Mouse (Mus musculus) neural tube, embryonic 15.5 days (tissue): ENCODE results near the gene Smarce1. TPM values are rescaled to one million over a fixed set of nuclear protein-coding genes. Genes with fewer than 3 reads are reported as not detected.

Experiments used
- ATAC-seq: fragments of 200-750 bp; cut with Nextera tagmentation; 2 replicates; pipeline ENCODE4 v1.8.0; 2017; ENCODE audit warnings: mild to moderate bottlenecking, moderate TSS enrichment, moderate library complexity; ENCODE audit not compliant: low FRiP score
- H3K27ac ChIP-seq: fragments of 300-500 bp; sonication (generic); replicated peaks from 2 replicates; pipeline ENCODE4 v1.5.1; 2015; ENCODE audit warnings: mild to moderate bottlenecking, inconsistent platforms
- H3K27me3 ChIP-seq: fragments of 300-500 bp; sonication (generic); replicated peaks from 2 replicates; pipeline ENCODE4 v1.6.1; 2015; ENCODE audit warnings: inconsistent platforms
- H3K36me3 ChIP-seq: fragments of 300-500 bp; sonication (generic); 2 replicates; pipeline ENCODE4 v1.6.1; 2015; ENCODE audit warnings: inconsistent platforms
- H3K4me1 ChIP-seq: fragments of 300-500 bp; sonication (generic); 2 replicates; pipeline ENCODE4 v1.6.1; 2015; ENCODE audit warnings: inconsistent platforms
- H3K4me2 ChIP-seq: fragments of 300-500 bp; sonication (generic); 2 replicates; pipeline ENCODE4 v1.6.1; 2015; ENCODE audit warnings: inconsistent platforms, mild to moderate bottlenecking, moderate library complexity
- H3K4me3 ChIP-seq: fragments of 300-500 bp; sonication (generic); replicated peaks from 2 replicates; pipeline ENCODE4 v1.5.1; 2015; ENCODE audit warnings: mild to moderate bottlenecking, inconsistent platforms
- H3K9ac ChIP-seq: fragments of 300-500 bp; sonication (generic); replicated peaks from 2 replicates; pipeline ENCODE4 v1.6.1; 2015; ENCODE audit warnings: mild to moderate bottlenecking, inconsistent platforms
- H3K9me3 ChIP-seq: fragments of 300-500 bp; sonication (generic); replicated peaks from 2 replicates; pipeline ENCODE4 v1.6.1; 2016; ENCODE audit warnings: inconsistent platforms
- WGBS: fragments of 180-500 bp; shearing (Covaris S2); methylation state at CpG from one replicate; pipeline ENCODE4 v1.1.7; 2015; ENCODE audit warnings: mixed read lengths; 5-methylcytosine and 5-hydroxymethylcytosine counted together
- polyA plus RNA-seq: library from polyadenylated mRNA; unstranded; fragments of >200 nt; fragmentation: Nextera tagmentation; extraction: Ambion mirVana; gene quantifications from 2 replicates; pipeline ENCODE4 v1.2.1, GENCODE M21; 2015

Gene Smarce1
- polyA plus RNA-seq, 1 experiment from 2014 or later, result 221 TPM

DNA sequence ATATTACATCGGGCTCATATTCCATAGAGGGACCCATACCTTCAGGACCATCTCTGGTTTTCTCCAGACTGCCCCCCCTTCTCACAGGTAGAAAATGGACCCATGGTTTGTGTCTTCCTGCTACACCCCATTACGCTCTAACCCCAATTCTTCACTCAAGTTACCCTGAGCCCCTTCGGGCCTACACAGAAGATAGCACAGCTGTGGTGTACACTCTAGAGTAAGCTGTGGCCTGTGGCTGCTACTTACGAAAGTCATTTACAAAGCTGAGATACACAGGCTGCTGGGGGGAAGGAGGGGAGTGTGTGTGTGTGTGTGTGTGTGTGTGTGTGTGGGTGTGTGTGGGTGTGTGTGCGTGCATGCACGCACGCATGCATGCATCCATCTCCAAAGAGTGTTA is 64.6 kb downstream of the Smarce1 start:
- Histone ChIP-seq H3K36me3 (no peaks in the 10 kb centered on the region), H3K9ac (no peak overlapping the region), H3K27ac (no peak overlapping the region), H3K4me1 (no peaks in the 10 kb centered on the region), H3K27me3 (no peaks in the 10 kb centered on the region), H3K9me3 (no peaks in the 10 kb centered on the region), H3K4me3 (no peak overlapping the region), H3K4me2 (no peak overlapping the region)
- WGBS, result 93% methylated on average over 7 of the region's 7 CpGs
- no peak for ATAC-seq

DNA sequence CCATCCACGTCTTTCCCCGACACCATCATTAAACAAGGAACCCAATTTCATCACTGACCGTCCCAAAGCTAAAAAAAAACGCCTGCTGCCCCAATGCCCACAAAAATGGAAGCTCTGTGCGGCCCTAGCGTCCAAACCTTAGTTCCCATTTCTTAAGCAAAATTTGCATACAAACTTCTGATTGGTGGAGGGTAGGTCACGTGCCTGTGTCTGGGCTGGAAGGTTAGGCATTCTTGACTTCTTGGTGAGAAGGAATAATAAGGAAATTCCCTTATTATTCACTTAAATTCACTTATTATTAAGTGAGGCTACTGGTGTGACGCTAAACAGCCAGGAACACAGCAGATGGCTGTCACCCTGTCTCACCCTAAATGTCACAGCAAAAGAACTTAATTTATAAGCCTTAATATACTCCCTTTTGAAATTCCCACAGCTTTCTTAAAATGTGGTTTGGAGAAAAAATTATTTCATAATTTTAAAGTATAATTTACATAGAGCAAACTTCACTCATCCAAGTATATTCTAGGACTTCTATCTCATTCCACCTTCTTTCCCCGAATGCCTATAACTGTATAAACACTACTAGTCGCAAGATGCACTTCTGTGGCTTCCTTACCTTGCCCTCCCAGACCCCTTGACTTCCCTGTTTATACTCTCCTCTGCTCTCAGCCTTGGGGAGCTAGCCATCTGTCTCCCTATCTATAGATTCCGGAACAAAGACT is 65.6 kb downstream of the Smarce1 start:
- Histone ChIP-seq H3K27ac (no peak overlapping the region), H3K4me2 (no peak overlapping the region), H3K9ac (no peak overlapping the region), H3K9me3 (no peaks in the 10 kb centered on the region), H3K27me3 (no peaks in the 10 kb centered on the region), H3K36me3 (no peaks in the 10 kb centered on the region), H3K4me1 (no peaks in the 10 kb centered on the region), H3K4me3 (no peak overlapping the region)
- no peak for ATAC-seq
- 77% methylated on average over 11 of the region's 11 CpGs for WGBS

DNA sequence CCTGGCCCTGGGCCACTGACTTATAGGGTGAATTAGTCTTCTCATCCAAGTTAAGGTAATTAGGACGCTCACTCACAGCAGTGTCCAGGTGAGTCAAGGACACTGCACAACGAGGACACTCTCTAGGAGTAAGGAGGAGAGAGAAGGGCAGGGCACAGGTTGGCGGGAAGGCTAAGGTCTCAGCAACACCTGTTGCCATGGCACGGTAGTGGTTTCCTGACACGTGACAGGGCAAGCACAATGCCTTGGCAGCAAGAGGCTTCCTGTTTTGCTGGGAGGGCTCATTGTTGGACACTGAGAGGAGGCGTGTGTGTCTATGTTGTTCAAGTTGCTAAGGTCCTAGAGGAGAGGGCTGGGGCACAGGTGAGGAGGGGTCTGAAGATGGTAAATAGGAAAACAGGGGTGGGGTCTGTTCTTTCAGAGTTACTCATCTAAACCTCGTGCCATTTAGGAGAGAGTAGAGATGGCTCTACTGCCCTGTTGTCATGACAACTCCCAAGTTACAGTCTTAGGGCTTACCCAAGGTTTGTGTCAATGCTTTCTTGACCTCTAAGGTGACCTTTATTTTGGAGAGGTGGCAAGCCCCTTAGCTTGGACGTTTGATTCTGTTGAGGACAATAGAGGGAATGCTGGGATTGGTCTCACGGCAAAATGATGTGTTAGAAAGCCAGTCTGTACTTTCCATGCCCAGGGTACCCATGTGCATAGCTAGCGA is 67.7 kb downstream of the Smarce1 start:
- Histone ChIP-seq H3K4me1 (no peaks in the 10 kb centered on the region), H3K4me2 (no peak overlapping the region), H3K27ac (no peak overlapping the region), H3K4me3 (no peak overlapping the region), H3K27me3 (no peaks in the 10 kb centered on the region), H3K9me3 (no peaks in the 10 kb centered on the region), H3K36me3 (no peaks in the 10 kb centered on the region), H3K9ac (no peak overlapping the region)
- WGBS, result 78% methylated on average over 10 of the region's 10 CpGs
- ATAC-seq, result no peak

DNA sequence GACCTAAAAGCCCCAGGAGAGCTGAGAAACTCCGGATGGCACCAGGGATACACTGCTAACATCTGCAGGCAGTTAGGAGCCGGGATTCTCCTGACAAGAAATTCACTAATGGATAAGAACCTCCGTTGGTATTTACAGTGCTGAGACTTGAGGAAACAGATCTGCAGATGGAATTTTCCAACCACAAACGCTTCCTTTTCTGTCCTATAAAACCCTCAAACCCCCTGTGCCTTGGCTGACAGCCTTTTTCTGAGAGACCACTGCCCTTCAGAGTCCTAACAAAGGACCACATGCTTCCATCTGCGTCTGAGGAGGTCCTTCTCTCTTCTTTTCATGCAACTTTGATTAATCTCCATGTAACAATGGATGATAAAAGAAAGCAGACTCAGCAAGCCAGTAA is 69.2 kb downstream of the Smarce1 start:
- ATAC-seq, result no peak
- H3K4me1 ChIP-seq, result no peaks in the 10 kb centered on the region
- H3K4me2 ChIP-seq, result no peak overlapping the region
- H3K27me3 ChIP-seq, result no peaks in the 10 kb centered on the region
- no peak overlapping the region for H3K4me3 ChIP-seq
- H3K9ac ChIP-seq, result no peak overlapping the region
- no peaks in the 10 kb centered on the region for H3K36me3 ChIP-seq
- H3K27ac ChIP-seq, result no peak overlapping the region
- 59% methylated on average over 5 of the region's 5 CpGs for WGBS
- no peaks in the 10 kb centered on the region for H3K9me3 ChIP-seq

DNA sequence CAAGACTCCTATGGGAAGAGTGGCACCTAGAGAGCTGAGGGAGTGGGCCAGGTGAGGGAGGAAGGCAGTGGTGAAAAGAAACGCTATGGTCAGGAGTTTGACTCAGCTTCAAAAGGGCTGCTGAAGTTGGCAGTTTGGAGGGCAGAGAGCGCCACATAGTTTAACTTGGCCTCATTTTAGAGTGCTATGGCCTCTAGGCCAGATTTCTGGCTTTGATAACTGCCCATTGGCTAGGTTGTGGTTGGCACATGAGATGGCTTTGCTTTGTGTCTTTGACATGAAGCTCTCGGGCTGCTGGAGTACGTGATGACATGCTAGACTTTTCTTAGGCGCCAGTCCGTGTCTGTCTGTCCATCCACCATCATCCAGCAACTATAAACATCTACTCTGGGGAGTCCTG is 70.6 kb downstream of the Smarce1 start:
- Histone ChIP-seq H3K27ac (no peak overlapping the region), H3K27me3 (no peaks in the 10 kb centered on the region), H3K4me2 (no peak overlapping the region), H3K4me1 (no peaks in the 10 kb centered on the region), H3K4me3 (no peak overlapping the region), H3K9ac (no peak overlapping the region), H3K9me3 (no peaks in the 10 kb centered on the region), H3K36me3 (no peaks in the 10 kb centered on the region)
- WGBS, result 96% methylated on average over 6 of the region's 6 CpGs
- ATAC-seq, result no peak

Other genes with a start within 250 kb of the Smarce1 start
- 2.2 and 3.0 TPM in 2 replicates for gene Gjd3, start 248.0 kb downstream of the Smarce1 start, polyA plus RNA-seq
- gene Top2a, start 206.8 kb downstream of the Smarce1 start, polyA plus RNA-seq, result 25.8 and 71.2 TPM in 2 replicates
- 151 and 215 TPM in 2 replicates for gene Igfbp4, start 189.8 kb downstream of the Smarce1 start, polyA plus RNA-seq
- gene Tns4, start 141.7 kb downstream of the Smarce1 start, polyA plus RNA-seq, result 0.09 and 0.22 TPM in 2 replicates
- gene Ccr7, start 75.9 kb downstream of the Smarce1 start, polyA plus RNA-seq, result 0.52 TPM in 1 of 2 replicates, not detected in the other
- gene Krt222, start 13.1 kb upstream of the Smarce1 start, polyA plus RNA-seq, result 11.9 and 12.7 TPM in 2 replicates
- not detected in 2 replicates for gene Krt24, start 54.2 kb upstream of the Smarce1 start, polyA plus RNA-seq
- gene Krt25, start 91.9 kb upstream of the Smarce1 start, polyA plus RNA-seq, result 0.61 and 0.77 TPM in 2 replicates
- 0.19 and 0.26 TPM in 2 replicates for gene Krt26, start 106.9 kb upstream of the Smarce1 start, polyA plus RNA-seq
- gene Krt27, start 120.1 kb upstream of the Smarce1 start, polyA plus RNA-seq, result 0.19 and 0.33 TPM in 2 replicates
- 0.36 and 0.50 TPM in 2 replicates for gene Krt28, start 143.9 kb upstream of the Smarce1 start, polyA plus RNA-seq
- 31.6 and 31.8 TPM in 2 replicates for gene Krt10, start 158.3 kb upstream of the Smarce1 start, polyA plus RNA-seq
- 0.11 and 0.12 TPM in 2 replicates for gene Krt12, start 191.2 kb upstream of the Smarce1 start, polyA plus RNA-seq
- 0.08 and 5.4 TPM in 2 replicates for gene Krt20, start 207.1 kb upstream of the Smarce1 start, polyA plus RNA-seq